Mouse (Mus musculus) C2C12 (cell line): Measurements from ENCODE around the gene Cenpb.

Experiments used
- CEBPB ChIP-seq: IDR thresholded peaks from one replicate; pipeline ENCODE4 v1.6.1; 2011; ENCODE audit warnings: low read depth, mild to moderate bottlenecking, control low read depth, moderate library complexity
- CTCF ChIP-seq: IDR thresholded peaks from one replicate; pipeline ENCODE4 v1.5.1; 2011; ENCODE audit not compliant: control insufficient read depth, insufficient read depth, insufficient read length
- MAX ChIP-seq: IDR thresholded peaks from one replicate; pipeline ENCODE4 v1.6.1; 2011; ENCODE audit warnings: mild to moderate bottlenecking, control low read depth
- USF1 ChIP-seq: IDR thresholded peaks from one replicate; pipeline ENCODE4 v1.6.1; 2011; ENCODE audit warnings: low read depth, mild to moderate bottlenecking, control low read depth, moderate library complexity

DNA sequence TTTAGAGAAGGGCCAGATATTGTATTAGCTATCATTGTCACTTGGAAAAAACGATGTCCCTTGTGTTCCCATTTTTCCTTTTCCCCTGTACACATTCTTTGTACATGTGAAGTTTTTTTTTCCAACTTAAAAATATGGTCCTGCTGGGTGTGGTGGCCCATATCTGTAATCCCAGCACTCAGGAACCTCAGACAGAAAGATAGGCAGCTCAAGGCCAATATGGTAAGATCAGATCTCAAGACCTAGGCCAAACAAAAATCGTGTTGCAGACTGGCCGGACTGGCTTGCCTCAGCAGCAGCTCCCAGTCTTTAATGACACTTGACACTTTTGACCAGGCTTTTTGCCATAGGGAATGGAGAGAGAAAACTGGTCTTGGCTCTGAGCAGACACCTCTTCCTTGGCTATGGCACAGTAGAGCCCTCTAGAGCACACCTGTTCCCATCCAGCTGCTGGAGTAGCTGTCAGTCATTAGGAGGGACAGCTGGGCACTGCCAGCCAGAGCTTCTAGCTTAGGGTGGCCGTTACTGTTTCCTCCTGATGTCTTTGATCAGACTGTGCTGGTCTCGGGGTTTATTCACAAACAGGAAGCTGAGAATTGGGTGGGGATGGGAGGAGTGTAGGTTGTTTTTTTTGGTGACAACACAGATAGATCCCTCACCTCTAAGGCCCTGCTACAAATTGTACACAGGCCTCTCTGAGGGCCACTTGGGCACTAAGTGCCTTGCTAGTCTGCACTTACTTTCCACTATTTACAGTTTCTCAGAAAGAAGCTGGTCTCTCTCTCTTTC, 9.8 kb upstream of the Cenpb start:
- TF ChIP-seq CEBPB, result no peak
- no peak for TF ChIP-seq CTCF
- no peak for TF ChIP-seq MAX
- TF ChIP-seq USF1, result no peak
